Mouse (Mus musculus) fat pad, adult 2 months (tissue): ENCODE measurements around the gene Gm20403.
A peak's percentile ranks its signal among the peaks of the same experiment; 100 is the strongest.
"Not testable (repeated sequence)": the region's sequence is repeated elsewhere in the genome, so short reads cannot be mapped to it uniquely, and the experiment has no call there.

ENCODE experiments used
- DNase-seq: peaks from one replicate; pipeline ENCODE4 v3.0.0-alpha.2; 2011; ENCODE audit warnings: low read depth, low spot score; ENCODE audit errors: extremely low read depth

The Gm20403 gene

GRCm38 (mm10) chr12:54993246-54994067 is 7.1 kb upstream of the Gm20403 start:
- DNase-seq: no peak

- no peak for DNase-seq
Measured at GRCm38 (mm10) chr12:54992814-54993213, 6.5 kb upstream of the Gm20403 start.

- DNase-seq: no peak
Measured at GRCm38 (mm10) chr12:54988323-54988850, 2.1 kb upstream of the Gm20403 start.

- no peak for DNase-seq
Measured at GRCm38 (mm10) chr12:54987156-54987555, 827 bp upstream of the Gm20403 start.

DNA sequence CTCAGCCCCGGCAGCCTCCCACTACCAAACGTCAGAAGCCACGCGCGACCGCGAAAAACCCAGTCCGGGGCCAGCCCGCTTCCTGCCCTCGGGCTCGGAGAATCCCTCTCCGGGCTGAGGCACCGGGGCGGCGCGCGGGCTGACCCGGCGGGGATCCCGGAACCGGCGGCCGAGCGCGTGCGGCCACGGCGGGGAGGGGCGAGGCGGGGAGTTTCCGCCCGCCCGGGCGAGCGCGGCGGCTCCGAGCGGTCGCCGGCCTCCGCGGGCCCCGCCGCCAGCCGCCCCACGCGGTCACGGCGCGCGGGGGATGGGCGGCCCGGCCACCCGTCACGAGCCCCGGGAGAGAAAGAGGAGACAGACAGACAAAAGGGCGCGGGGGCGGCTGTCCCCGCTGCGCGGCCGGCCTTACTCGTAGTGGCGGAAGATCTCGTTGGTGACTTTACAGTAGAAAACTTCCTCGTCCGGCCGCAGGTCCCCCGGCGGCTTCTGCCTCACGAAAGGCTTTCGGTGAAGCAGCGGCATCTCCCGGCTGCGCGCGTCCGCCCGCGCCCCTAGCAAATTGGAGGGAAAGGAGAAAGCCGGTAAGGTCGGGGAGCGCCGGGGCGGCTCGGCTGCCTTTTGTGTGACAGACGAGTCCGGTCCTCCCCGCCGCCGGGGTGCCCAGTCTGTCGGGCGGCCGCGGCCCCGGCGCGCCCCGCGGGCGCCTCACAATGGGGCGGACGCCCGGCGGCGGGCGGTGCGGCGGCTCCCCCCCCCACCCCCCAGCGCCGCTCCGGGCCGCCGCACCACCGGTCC is 875 bp downstream of the Gm20403 start:
- DNase-seq: no peak

DNA sequence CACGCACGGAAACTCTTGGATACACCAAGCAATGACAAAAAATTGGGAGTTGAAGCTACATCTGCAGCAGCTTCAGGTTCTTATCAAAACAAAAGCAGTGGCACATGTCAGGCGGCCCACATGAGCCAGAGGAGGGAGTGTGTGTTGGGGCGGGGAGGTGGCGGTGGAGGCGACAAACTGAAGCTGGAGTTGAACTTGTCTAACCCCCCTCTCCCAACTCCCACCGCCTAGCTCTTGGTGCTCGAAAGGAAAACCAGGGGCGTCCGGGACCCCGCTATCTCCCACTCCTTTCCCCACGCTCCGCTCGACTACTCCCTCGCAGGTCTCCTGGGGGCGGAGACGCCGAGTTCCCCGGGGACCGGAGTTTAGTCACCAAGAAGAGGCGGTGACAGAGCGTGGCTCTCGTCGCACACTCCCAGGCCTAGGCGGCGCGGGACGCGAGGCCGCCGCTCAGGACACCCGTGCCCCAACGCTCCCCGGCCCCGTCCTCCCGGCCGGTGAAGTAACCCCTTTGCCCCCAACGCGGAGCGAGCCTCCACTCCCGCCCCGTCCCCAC is 1.6 kb downstream of the Gm20403 start:
- no peak for DNase-seq

GRCm38 (mm10) chr12:54982935-54983715 is 3.2 kb downstream of the Gm20403 start:
- DNase-seq: peak; percentile 70

DNA sequence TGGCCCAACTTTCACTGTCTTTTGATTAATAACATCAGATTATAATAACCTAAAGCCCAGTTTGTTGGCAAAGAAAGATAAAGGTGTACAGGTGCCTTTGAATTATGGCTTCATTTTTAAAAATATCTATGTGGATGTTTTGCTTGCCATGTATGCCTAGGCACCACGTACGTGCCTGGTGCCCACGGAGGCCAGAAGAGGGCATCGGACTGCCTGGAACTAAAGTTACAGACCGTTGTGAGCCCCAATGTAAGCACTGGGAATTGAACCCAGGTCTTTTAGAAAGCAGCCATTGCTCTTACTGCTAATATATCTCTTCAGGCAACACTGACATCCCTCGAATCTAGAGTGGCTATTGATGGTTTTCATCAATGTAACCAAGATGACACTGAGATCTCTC is 4.4 kb downstream of the Gm20403 start:
- no peak for DNase-seq

GRCm38 (mm10) chr12:54980939-54981338 is 5.4 kb downstream of the Gm20403 start:
- DNase-seq: no peak

DNA sequence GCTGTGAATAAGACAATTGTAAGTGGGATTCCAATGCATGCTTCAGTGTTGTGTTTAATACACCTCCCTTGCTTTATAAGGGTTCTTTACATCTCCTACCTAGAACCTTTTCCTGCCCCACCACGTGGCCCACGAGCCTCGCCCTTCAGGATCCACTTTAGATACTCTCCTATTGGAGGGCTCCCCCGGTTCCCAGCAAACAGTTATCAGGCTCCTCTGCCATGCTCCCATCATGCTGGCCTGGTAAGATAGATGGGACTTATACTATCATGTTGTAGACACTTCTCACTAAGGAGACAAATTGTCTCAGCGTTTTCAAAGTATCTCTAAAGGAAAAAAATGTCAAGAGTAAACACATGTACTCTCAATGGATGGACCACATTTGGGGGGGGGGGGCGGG is 5.8 kb downstream of the Gm20403 start:
- no peak for DNase-seq

GRCm38 (mm10) chr12:54969033-54969432 is 17.3 kb downstream of the Gm20403 start:
- no peak for DNase-seq

DNA sequence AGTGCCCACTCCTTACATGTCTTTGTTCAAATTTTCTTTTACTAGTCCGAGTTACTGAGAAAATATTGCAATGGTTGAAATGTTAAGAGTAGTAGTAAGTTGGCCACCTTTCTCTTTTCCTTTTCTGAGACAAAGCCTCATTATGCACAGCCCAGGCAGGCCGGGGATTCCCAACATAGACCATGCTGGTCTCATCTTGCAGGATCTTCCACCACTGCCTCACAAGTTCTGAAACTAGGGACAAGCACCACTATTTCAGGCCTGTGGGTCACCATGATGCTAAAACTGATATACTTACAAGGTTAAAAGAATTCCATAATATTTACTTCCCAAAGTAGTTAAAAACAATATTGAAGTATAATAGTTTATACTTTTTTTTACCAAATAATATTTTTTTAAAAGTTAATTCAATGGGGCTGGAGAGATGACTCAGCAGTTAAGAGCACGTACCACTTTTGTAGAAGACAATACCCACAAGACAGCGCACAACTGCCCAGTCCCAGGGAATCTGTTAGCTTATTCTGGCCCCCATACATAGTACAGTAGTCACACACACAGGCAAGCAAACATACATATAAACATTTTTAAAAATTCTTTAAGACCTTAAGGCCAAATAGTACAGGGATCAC is 20.7 kb downstream of the Gm20403 start:
- DNase-seq: no peak

DNA sequence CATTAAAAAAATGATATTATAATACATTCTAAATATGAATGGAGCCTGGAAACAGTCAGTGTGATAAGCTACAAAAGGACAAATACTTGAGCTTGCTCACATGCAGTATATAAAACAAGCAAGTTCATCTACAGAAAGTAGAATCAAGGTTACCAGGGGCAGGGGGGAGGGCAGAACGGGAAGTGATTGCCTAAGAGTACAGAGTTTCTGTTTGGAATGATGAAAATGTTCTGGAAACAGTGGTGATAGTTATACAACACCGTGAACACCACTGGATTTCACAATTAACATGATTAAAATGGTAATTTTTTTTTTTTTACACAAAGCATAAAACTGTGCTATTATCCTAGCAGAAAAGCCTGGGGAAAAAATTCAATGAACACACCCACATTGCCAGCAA is 26.8 kb downstream of the Gm20403 start:
- peak; percentile 18 for DNase-seq

- DNase-seq: no peak
Measured at GRCm38 (mm10) chr12:54956974-54957373, 29.4 kb downstream of the Gm20403 start.

DNA sequence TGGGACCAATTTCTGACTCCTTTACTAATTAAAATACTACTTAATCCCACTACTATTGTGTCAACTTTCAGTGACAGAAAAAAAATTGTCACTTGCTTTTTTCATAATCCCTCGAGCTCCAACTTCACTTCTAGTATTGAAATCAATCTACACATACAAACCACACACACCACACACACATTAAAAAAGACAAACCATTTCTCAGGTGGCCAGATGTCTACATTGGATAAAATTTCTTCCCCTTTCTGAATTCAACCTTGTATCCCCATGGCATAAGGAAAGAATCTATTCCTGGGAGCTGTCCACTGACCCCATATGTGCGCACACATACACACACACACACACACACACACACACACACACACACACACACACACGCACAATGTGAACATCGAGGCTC is 29.9 kb downstream of the Gm20403 start:
- no peak for DNase-seq

GRCm38 (mm10) chr12:54946116-54946515 is 40.2 kb downstream of the Gm20403 start:
- no peak for DNase-seq

- not testable (repeated sequence) for DNase-seq
Measured at GRCm38 (mm10) chr12:54942586-54943157, 43.7 kb downstream of the Gm20403 start.

DNA sequence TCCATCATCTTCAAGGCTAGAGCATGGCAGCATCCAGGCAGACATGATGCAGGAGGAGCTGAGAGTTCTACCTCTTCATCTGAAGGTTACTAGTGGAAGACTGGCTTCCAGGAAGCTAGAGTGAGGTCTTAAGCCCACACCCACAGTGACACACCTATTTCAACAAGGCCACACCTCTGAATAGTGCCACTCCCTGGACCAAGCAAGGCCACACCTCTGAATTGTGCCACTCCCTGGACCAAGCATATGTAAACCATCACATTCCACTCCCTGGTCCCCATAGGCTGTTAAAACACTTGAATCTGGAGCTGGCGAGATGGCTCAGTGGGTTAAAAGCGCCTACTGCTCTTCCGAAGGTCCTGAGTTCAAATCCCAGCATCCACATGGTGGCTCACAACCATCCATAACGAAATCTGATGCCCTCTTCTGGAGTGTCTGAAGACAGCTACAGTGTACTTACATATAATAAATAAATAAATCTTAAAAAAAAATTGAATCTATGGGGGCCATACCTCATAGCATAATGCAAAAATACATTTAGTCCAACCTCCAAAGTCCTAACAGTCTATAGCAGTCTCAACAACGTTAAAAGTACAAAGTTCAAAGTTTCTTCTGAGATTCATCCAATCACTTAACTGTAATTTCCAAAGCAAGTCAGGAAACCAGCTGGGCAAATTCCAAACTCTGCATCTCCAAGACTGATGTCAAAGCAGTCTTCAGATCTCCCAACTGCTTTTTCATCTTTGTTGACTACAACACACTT is 48.6 kb downstream of the Gm20403 start:
- DNase-seq: not testable (repeated sequence)
